Mouse (Mus musculus): ENCODE results near the gene Selplg.

- TF ChIP-seq CTCF (IDR thresholded peaks at IDR 0.05; ENCODE audit: low read depth, low read length) (peak; percentile 77), GATA1 (IDR thresholded peaks at IDR 0.05; ENCODE audit: borderline replicate concordance, low read length) (no peak), GATA2 (IDR thresholded peaks at IDR 0.05; ENCODE audit: borderline replicate concordance, low read depth, low read length) (no peak), POLR2AphosphoS5 (IDR thresholded peaks at IDR 0.05; ENCODE audit: insufficient replicate concordance, low read depth, low read length) (no peak)
Measured at GRCm38 (mm10) chr5:113815638-113816152, 16.7 kb downstream of the Selplg start.

All from G1E (cell line).